Mouse (Mus musculus) myocyte (in vitro differentiated cells): ENCODE results near the gene Hs3st6. TPM values are rescaled to one million over a fixed set of nuclear protein-coding genes. Genes with fewer than 3 reads are reported as not detected.

Experiments
- H3K27me3 ChIP-seq: one replicate; pipeline ENCODE4 v1.6.1; 2011; ENCODE audit not compliant: control insufficient read depth, insufficient read depth, insufficient read length
- H3K36me3 ChIP-seq: one replicate; pipeline ENCODE4 v1.6.1; 2011; ENCODE audit not compliant: control insufficient read depth, insufficient read depth
- H3K4me2 ChIP-seq: one replicate; pipeline ENCODE4 v1.6.1; 2011; ENCODE audit warnings: low read depth, control low read depth
- H3K4me3 ChIP-seq: one replicate; pipeline ENCODE4 v1.5.1; 2011; ENCODE audit warnings: mild to moderate bottlenecking, control low read depth, moderate library complexity
- H3K79me2 ChIP-seq: one replicate; pipeline ENCODE4 v1.6.1; 2011; ENCODE audit not compliant: control insufficient read depth, insufficient read depth
- H3ac ChIP-seq: one replicate; pipeline ENCODE4 v1.6.1; 2011; ENCODE audit not compliant: control insufficient read depth, insufficient read length
- CEBPB ChIP-seq: IDR thresholded peaks from 2 replicates; pipeline ENCODE4 v1.6.1; 2011; ENCODE audit warnings: mild to moderate bottlenecking, moderate library complexity; ENCODE audit not compliant: poor library complexity, insufficient read depth, severe bottlenecking
- E2F4 ChIP-seq: IDR thresholded peaks from one replicate; pipeline ENCODE4 v1.6.1; 2011; ENCODE audit warnings: mild to moderate bottlenecking, control low read depth, moderate library complexity; ENCODE audit not compliant: insufficient read depth
- MAX ChIP-seq: IDR thresholded peaks from one replicate; pipeline ENCODE4 v1.6.1; 2011; ENCODE audit warnings: low read depth, mild to moderate bottlenecking, control low read depth
- MYOD1 ChIP-seq, 3 experiments: IDR thresholded peaks; one replicate each; pipeline ENCODE4 v1.6.1; 2011; ENCODE audit warnings: control low read depth in 2 of 3, low read depth in 2 of 3, mild to moderate bottlenecking in 2 of 3, moderate library complexity in 1 of 3; ENCODE audit not compliant: insufficient read length in 2 of 3, control insufficient read depth in 1 of 3
- MYOG ChIP-seq, 3 experiments: IDR thresholded peaks; one replicate each; pipeline ENCODE4 v1.6.1; 2011; ENCODE audit warnings: control low read depth in 2 of 3, low read depth in 2 of 3, mild to moderate bottlenecking in 2 of 3; ENCODE audit not compliant: insufficient read length in 2 of 3, control insufficient read depth in 1 of 3, insufficient read depth in 1 of 3
- POLR2A ChIP-seq: IDR thresholded peaks from one replicate; pipeline ENCODE4 v1.6.1; 2011; ENCODE audit warnings: low read depth, mild to moderate bottlenecking, control low read depth, moderate library complexity; ENCODE audit not compliant: insufficient read length
- POLR2AphosphoS2 ChIP-seq: IDR thresholded peaks from one replicate; pipeline ENCODE4 v1.6.1; 2011; ENCODE audit warnings: low read depth, control low read depth; ENCODE audit not compliant: insufficient read length
- REST ChIP-seq: IDR thresholded peaks from one replicate; pipeline ENCODE4 v1.6.1; 2011; ENCODE audit warnings: mild to moderate bottlenecking, control low read depth, moderate library complexity; ENCODE audit not compliant: insufficient read depth, insufficient read length
- SRF ChIP-seq: IDR thresholded peaks from one replicate; pipeline ENCODE4 v1.6.1; 2011; ENCODE audit warnings: low read depth; ENCODE audit not compliant: control insufficient read depth, insufficient read length
- TCF12 ChIP-seq: IDR thresholded peaks from one replicate; pipeline ENCODE4 v1.6.1; 2011; ENCODE audit warnings: mild to moderate bottlenecking, control low read depth; ENCODE audit not compliant: poor library complexity, insufficient read depth, severe bottlenecking
- TCF3 ChIP-seq: IDR thresholded peaks from one replicate; pipeline ENCODE4 v1.6.1; 2011; ENCODE audit warnings: low read depth, control low read depth; ENCODE audit not compliant: insufficient read length
- USF1 ChIP-seq: IDR thresholded peaks from one replicate; pipeline ENCODE4 v1.6.1; 2011; ENCODE audit warnings: low read depth, mild to moderate bottlenecking, control low read depth, moderate library complexity
- polyA plus RNA-seq: library from polyadenylated mRNA; unstranded; fragments of >200 nt; fragmentation: generic; extraction: Trizol; gene quantifications from one replicate; pipeline ENCODE4 v1.2.1, GENCODE M21; 2012; ENCODE audit warnings: missing spikeins

The Hs3st6 gene
- not detected for polyA plus RNA-seq

GRCm38 (mm10) chr17:24752415-24753394, at the start of gene Hs3st6:
Gene Hs3st6, plus strand, starts transcription at chr17:24752988.
- Histone ChIP-seq H3K79me2 (no peaks in the 10 kb centered on the region), H3K4me3 (no peak within 1 kb of the TSS)
- TF ChIP-seq MYOG (IDR thresholded peaks at IDR 0.05; ENCODE audit: control insufficient read depth in 1 of 3, insufficient read depth in 1 of 3, insufficient read length in 2 of 3, low read depth in 2 of 3) (peak in 1 of 3 experiments; percentile 4), USF1 (no peak)

GRCm38 (mm10) chr17:24705821-24706220, 47.0 kb upstream of the Hs3st6 start:
- Histone ChIP-seq H3K4me2 (peak overlapping the region; percentile 89), H3ac (no peak overlapping the region), H3K4me3 (no peak overlapping the region), H3K79me2 (peaks cover 16% of the 10 kb centered on the region), H3K27me3 (no peaks in the 10 kb centered on the region), H3K36me3 (peaks cover 9% of the 10 kb centered on the region)
- TF ChIP-seq MYOD1 (IDR thresholded peaks at IDR 0.05; ENCODE audit: control insufficient read depth in 1 of 3, insufficient read length in 2 of 3, low read depth in 2 of 3), result no peak
- TF ChIP-seq SRF, result no peak
- TF ChIP-seq USF1, result no peak
- TF ChIP-seq REST, result no peak
- TF ChIP-seq POLR2AphosphoS2, result no peak
- no peak for TF ChIP-seq E2F4
- no peak for TF ChIP-seq MYOG (IDR thresholded peaks at IDR 0.05; ENCODE audit: control insufficient read depth in 1 of 3, insufficient read depth in 1 of 3, insufficient read length in 2 of 3, low read depth in 2 of 3)
- no peak for TF ChIP-seq MAX
- no peak for TF ChIP-seq CEBPB

More at GRCm38 (mm10) chr17:24752415-24753394, at the start of gene Hs3st6:
- Histone ChIP-seq H3K4me2 (no peak within 1 kb of the TSS), H3K36me3 (no peaks in the 10 kb centered on the region), H3ac (no peak within 1 kb of the TSS), H3K27me3 (peaks cover 41% of the 10 kb centered on the region)

- Histone ChIP-seq H3K4me3 (peak within 1 kb of the TSS; percentile 72), H3ac (peak within 1 kb of the TSS; percentile 5), H3K27me3 (no peaks in the 10 kb centered on the region), H3K4me2 (peak within 1 kb of the TSS; percentile 89), H3K36me3 (peaks cover under 1% of the 10 kb centered on the region), H3K79me2 (peaks cover 16% of the 10 kb centered on the region)
- TF ChIP-seq SRF (peak; percentile 72), POLR2AphosphoS2 (peak; percentile 94), E2F4 (peak; percentile 2), MAX (no peak), MYOG (IDR thresholded peaks at IDR 0.05; ENCODE audit: control insufficient read depth in 1 of 3, insufficient read depth in 1 of 3, insufficient read length in 2 of 3, low read depth in 2 of 3) (peak in 1 of 3 experiments; percentile 10), CEBPB (no peak), POLR2A (peak; percentile 91), TCF12 (no peak)
Measured at GRCm38 (mm10) chr17:24706982-24707800, 45.6 kb upstream of the Hs3st6 start, which contains the start of gene Tbl3. Gene Tbl3, minus strand, starts transcription at chr17:24707660.

GRCm38 (mm10) chr17:24707801-24708425, 44.9 kb upstream of the Hs3st6 start:
- H3ac ChIP-seq, result peak overlapping the region; percentile 5

More at GRCm38 (mm10) chr17:24707801-24708425, 44.9 kb upstream of the Hs3st6 start:
- TF ChIP-seq TCF3 (no peak), SRF (no peak), MAX (no peak), POLR2AphosphoS2 (no peak), MYOG (IDR thresholded peaks at IDR 0.05; ENCODE audit: control insufficient read depth in 1 of 3, insufficient read depth in 1 of 3, insufficient read length in 2 of 3, low read depth in 2 of 3) (no peak), CEBPB (no peak), REST (no peak), USF1 (no peak), TCF12 (no peak)
- Histone ChIP-seq H3K27me3 (no peaks in the 10 kb centered on the region), H3K4me2 (peak overlapping the region; percentile 89), H3K79me2 (peaks cover 16% of the 10 kb centered on the region), H3K36me3 (no peaks in the 10 kb centered on the region), H3K4me3 (peak overlapping the region; percentile 72)
